Mouse (Mus musculus) hindbrain, postnatal 0 days (tissue): ENCODE measurements at regions not wholly inside any gene's neighbourhood (a gene's known extent, or its start where the extent isn't known, plus 50 kb on each side); places are given as distances from the start of the nearest gene placed in this dataset.

Experiments
- ATAC-seq: fragments of 200-750 bp; cut with Nextera tagmentation; 2 replicates; pipeline ENCODE4 v1.8.0; 2017; ENCODE audit warnings: mild to moderate bottlenecking, moderate TSS enrichment, moderate library complexity
- DNase-seq: peaks from one replicate; pipeline ENCODE4 v3.0.0-alpha.2; 2015; ENCODE audit warnings: low spot score
- H3K27ac ChIP-seq: fragments of 300-500 bp; sonication (generic); 2 replicates; pipeline ENCODE4 v1.5.1; 2014; ENCODE audit warnings: mild to moderate bottlenecking
- H3K27me3 ChIP-seq: fragments of 300-500 bp; sonication (generic); 2 replicates; pipeline ENCODE4 v1.6.1; 2014; ENCODE audit warnings: low read length, mixed read lengths; ENCODE audit not compliant: insufficient read depth
- H3K36me3 ChIP-seq: fragments of 300-500 bp; sonication (generic); 2 replicates; pipeline ENCODE4 v1.6.1; 2014; ENCODE audit warnings: low read length, mixed read lengths; ENCODE audit not compliant: insufficient read depth
- H3K4me1 ChIP-seq: fragments of 300-500 bp; sonication (generic); 2 replicates; pipeline ENCODE4 v1.6.1; 2014; ENCODE audit warnings: antibody characterized with exemption, low read length, mixed read lengths; ENCODE audit not compliant: insufficient read depth
- H3K4me2 ChIP-seq: fragments of 300-500 bp; sonication (generic); 2 replicates; pipeline ENCODE4 v1.6.1; 2014; ENCODE audit warnings: low read depth, mild to moderate bottlenecking, low read length, moderate library complexity, mixed read lengths
- H3K4me3 ChIP-seq: fragments of 300-500 bp; sonication (generic); 2 replicates; pipeline ENCODE4 v1.5.1; 2014; ENCODE audit warnings: low read length
- H3K9ac ChIP-seq: fragments of 300-500 bp; sonication (generic); replicated peaks from 2 replicates; pipeline ENCODE4 v1.6.1; 2014; ENCODE audit warnings: mild to moderate bottlenecking, low read length, moderate library complexity, mixed read lengths
- H3K9me3 ChIP-seq: fragments of 300-500 bp; sonication (generic); 2 replicates; pipeline ENCODE4 v1.6.1; 2016; ENCODE audit warnings: low read length, mixed read lengths
- CTCF ChIP-seq: IDR thresholded peaks from 2 replicates; pipeline ENCODE4 v1.5.1; 2016; ENCODE audit warnings: antibody characterized with exemption, control low read depth, low read depth
- WGBS: fragments of 180-500 bp; shearing (Covaris S2); extraction: QIAGEN DNeasy Blood & Tissue Kit; methylation state at CpG from one replicate; pipeline ENCODE4 v1.1.7; 2014; 5-methylcytosine and 5-hydroxymethylcytosine counted together

- H3K4me3 ChIP-seq = no peak overlapping the region
- no peaks in the 10 kb centered on the region for H3K27me3 ChIP-seq
- no peak overlapping the region for H3K9ac ChIP-seq
- no peak for DNase-seq
- no peaks in the 10 kb centered on the region for H3K36me3 ChIP-seq
- no peaks in the 10 kb centered on the region for H3K9me3 ChIP-seq
- H3K4me1 ChIP-seq = no peaks in the 10 kb centered on the region
- 56% methylated on average over 6 of the region's 6 CpGs for WGBS
- TF ChIP-seq CTCF = no peak
- no peak overlapping the region for H3K4me2 ChIP-seq
- H3K27ac ChIP-seq = no peak overlapping the region
- no peak for ATAC-seq
These were observed 307.8 kb downstream of the Adgrl2 start for GRCm38 (mm10) chr3:148682445-148682994.

- ATAC-seq (no peak), DNase-seq (no peak)
- H3K9me3 ChIP-seq = no peaks in the 10 kb centered on the region
- H3K4me2 ChIP-seq = no peak overlapping the region
- TF ChIP-seq CTCF = no peak
- no peak overlapping the region for H3K4me3 ChIP-seq
- no peaks in the 10 kb centered on the region for H3K36me3 ChIP-seq
- H3K27ac ChIP-seq = no peak overlapping the region
- no peaks in the 10 kb centered on the region for H3K4me1 ChIP-seq
- WGBS = 73% methylated on average over 2 of the region's 2 CpGs
- H3K27me3 ChIP-seq = no peaks in the 10 kb centered on the region
- H3K9ac ChIP-seq = no peak overlapping the region
These were observed 309.2 kb downstream of the Adgrl2 start for GRCm38 (mm10) chr3:148681186-148681585.

- H3K4me3 ChIP-seq = no peak overlapping the region
- no peak overlapping the region for H3K27ac ChIP-seq
- no peaks in the 10 kb centered on the region for H3K27me3 ChIP-seq
- no peak for TF ChIP-seq CTCF
- ATAC-seq (no peak), DNase-seq (peak; percentile 23)
- no peaks in the 10 kb centered on the region for H3K9me3 ChIP-seq
- no peaks in the 10 kb centered on the region for H3K36me3 ChIP-seq
- H3K4me2 ChIP-seq = no peak overlapping the region
- 64% methylated on average over 8 of the region's 8 CpGs for WGBS
- no peaks in the 10 kb centered on the region for H3K4me1 ChIP-seq
- no peak overlapping the region for H3K9ac ChIP-seq
These were observed 309.6 kb downstream of the Adgrl2 start for GRCm38 (mm10) chr3:148680737-148681136.

DNA sequence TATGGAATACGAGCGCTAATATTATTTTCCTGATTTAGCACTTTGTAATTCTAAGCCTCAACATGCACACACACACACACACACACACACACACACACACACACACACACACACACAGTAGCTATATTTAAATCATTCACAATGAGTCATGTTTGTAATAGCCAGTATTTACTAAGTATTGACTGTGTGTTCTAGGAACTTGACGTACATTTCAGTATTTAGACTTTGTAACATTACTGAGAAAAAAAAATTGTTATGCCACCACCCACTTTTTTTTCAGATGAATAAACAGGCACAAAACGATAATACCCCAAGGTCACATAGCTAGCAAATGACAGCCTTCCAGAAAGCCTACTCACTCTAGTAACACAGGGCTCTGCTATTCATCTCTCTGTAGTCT, 310.3 kb downstream of the Adgrl2 start:
- Histone ChIP-seq H3K4me3 (no peak overlapping the region), H3K4me2 (no peak overlapping the region), H3K27ac (no peak overlapping the region), H3K9me3 (no peaks in the 10 kb centered on the region), H3K27me3 (no peaks in the 10 kb centered on the region), H3K9ac (no peak overlapping the region), H3K4me1 (no peaks in the 10 kb centered on the region), H3K36me3 (no peaks in the 10 kb centered on the region)
- no peak for TF ChIP-seq CTCF
- no peak for DNase-seq
- no peak for ATAC-seq
- WGBS = 85% methylated on average over 4 of the region's 4 CpGs

GRCm38 (mm10) chr3:148679121-148679520, 311.2 kb downstream of the Adgrl2 start:
- H3K4me2 ChIP-seq = no peak overlapping the region
- no peaks in the 10 kb centered on the region for H3K9me3 ChIP-seq
- TF ChIP-seq CTCF = no peak
- H3K27ac ChIP-seq = no peak overlapping the region
- DNase-seq (no peak), ATAC-seq (no peak)
- 44% methylated on average over 2 of the region's 2 CpGs for WGBS
- H3K9ac ChIP-seq = no peak overlapping the region
- no peaks in the 10 kb centered on the region for H3K27me3 ChIP-seq
- no peaks in the 10 kb centered on the region for H3K4me1 ChIP-seq
- H3K36me3 ChIP-seq = no peaks in the 10 kb centered on the region
- H3K4me3 ChIP-seq = no peak overlapping the region

DNA sequence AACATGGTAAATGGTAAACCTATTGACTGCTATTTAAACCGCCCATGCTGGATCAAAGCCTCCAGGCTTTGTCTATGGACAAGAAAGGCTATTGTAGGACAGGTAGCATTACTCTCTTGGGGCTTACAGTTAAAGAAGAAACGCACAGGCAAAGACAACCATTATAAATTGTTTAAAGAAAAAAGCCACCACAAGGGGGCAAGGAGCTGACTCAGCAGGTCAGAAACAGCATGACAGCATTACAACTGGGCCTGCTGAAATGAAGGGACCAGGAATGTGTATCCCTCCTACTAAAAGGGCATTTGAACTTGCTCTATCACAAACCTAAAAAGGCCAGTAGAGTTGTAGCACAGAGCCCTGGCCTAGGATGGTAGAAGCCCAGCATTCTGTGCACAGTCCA, 314.3 kb downstream of the Adgrl2 start:
- Histone ChIP-seq H3K4me1 (no peaks in the 10 kb centered on the region), H3K9me3 (no peaks in the 10 kb centered on the region), H3K27me3 (no peaks in the 10 kb centered on the region), H3K36me3 (no peaks in the 10 kb centered on the region), H3K9ac (no peak overlapping the region), H3K4me3 (no peak overlapping the region), H3K4me2 (no peak overlapping the region), H3K27ac (no peak overlapping the region)
- WGBS = 66% methylated on average over 2 of the region's 2 CpGs
- DNase-seq (no peak), ATAC-seq (no peak)
- peak; percentile 30; the same call in 1 of the 2 replicates for TF ChIP-seq CTCF

DNA sequence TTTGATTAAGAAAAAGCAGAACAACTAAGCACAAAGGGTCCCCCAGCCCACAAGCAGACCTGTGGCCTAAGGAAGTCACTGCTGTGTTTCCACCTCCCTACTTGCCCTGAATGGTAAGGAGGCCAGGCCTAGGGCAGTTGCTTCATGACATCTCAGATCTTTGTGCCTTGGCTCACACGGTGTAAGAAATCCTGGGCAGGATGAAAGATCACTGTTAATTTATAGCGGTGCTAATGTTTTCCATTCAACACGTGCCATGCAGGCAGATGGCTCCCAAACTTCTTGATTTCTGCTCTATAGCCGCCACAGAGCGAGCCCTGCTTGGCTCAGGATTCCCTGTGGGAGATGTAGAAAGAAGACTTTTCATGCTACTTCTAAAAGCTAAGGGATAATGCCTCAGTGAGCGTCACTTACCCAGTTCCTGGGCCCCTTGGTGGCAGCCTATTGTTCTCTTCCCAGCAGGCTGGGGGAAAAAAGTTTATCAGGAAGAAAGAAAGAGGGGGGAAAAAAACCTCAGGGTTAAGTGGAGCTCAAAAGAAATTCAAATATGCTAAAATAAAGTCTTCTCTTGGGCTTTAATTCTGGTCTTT, 327.4 kb downstream of the Adgrl2 start:
- TF ChIP-seq CTCF = no peak
- WGBS = 23% methylated on average over 6 of the region's 6 CpGs
- no peak for DNase-seq
- H3K4me3 ChIP-seq = no peak overlapping the region
- no peak for ATAC-seq
- H3K27ac ChIP-seq = no peak overlapping the region
- no peaks in the 10 kb centered on the region for H3K27me3 ChIP-seq
- no peaks in the 10 kb centered on the region for H3K36me3 ChIP-seq
- H3K4me2 ChIP-seq = no peak overlapping the region
- no peaks in the 10 kb centered on the region for H3K4me1 ChIP-seq
- no peaks in the 10 kb centered on the region for H3K9me3 ChIP-seq
- H3K9ac ChIP-seq = no peak overlapping the region
